Mouse (Mus musculus): ENCODE results near the gene Brk1.

- TF ChIP-seq MAFK (IDR thresholded peaks at IDR 0.05; ENCODE audit: insufficient read depth, low read depth, low read length) (0 out of 2 replicates have a peak, but pooled peaks have one; percentile 9), CHD2 (IDR thresholded peaks at IDR 0.05; ENCODE audit: low read depth, low read length) (no peak), HCFC1 (IDR thresholded peaks at IDR 0.05; ENCODE audit: borderline replicate concordance, insufficient read depth, low read length) (0 out of 2 replicates have a peak, but pooled peaks have one; percentile 14), ZNF384 (IDR thresholded peaks at IDR 0.05; ENCODE audit: low read depth, low read length) (peak; percentile 56; the same call in 1 of the 2 replicates), ZC3H11A (IDR thresholded peaks at IDR 0.05; ENCODE audit: borderline replicate concordance, low read depth, low read length) (peak; percentile 65; the same call in 1 of the 2 replicates)
Observed at GRCm38 (mm10) chr6:113638302-113639040, 33.9 kb downstream of the Brk1 start, which contains the start of gene Irak2.

Data from ES-E14 (cell line).